Mouse (Mus musculus) left cerebral cortex, adult 2 months (tissue): ENCODE data around the gene Mgat4b. TPM values are rescaled to one million over a fixed set of nuclear protein-coding genes. Genes with fewer than 3 reads are reported as not detected.

Experiments used
- DNase-seq, 2 experiments: peaks; one replicate each; pipeline ENCODE4 v3.0.0; 2021 to 2022; ENCODE audit warnings: low spot score in 2 of 2, mixed read lengths in 1 of 2; ENCODE audit errors: extremely low spot score in 1 of 2
- H3K27ac ChIP-seq: fragments of 200-600 bp; 2 replicates; pipeline ENCODE4 v1.8.1; 2022
- H3K4me3 ChIP-seq: fragments of 200-600 bp; 2 replicates; pipeline ENCODE4 v1.8.1; 2022
- CTCF ChIP-seq: fragments of 200-600 bp; IDR thresholded peaks from 2 replicates; pipeline ENCODE4 v1.8.1; 2022; ENCODE audit warnings: antibody characterized with exemption, mild to moderate bottlenecking, moderate library complexity
- intact Hi-C: fragments of 180-260 bp; cut with DNase I; formaldehyde crosslinking; loops from one replicate; pipeline ENCODE4 v1.15.1; 2025
- total RNA-seq, 2 experiments: library from RNA; stranded (reverse); gene quantifications; 2 replicates each; pipeline ENCODE4 v1.2.3; 2021

Mgat4b gene
- total RNA-seq, 2 experiments from 2014 or later: 63.1 to 67.0 TPM

DNA sequence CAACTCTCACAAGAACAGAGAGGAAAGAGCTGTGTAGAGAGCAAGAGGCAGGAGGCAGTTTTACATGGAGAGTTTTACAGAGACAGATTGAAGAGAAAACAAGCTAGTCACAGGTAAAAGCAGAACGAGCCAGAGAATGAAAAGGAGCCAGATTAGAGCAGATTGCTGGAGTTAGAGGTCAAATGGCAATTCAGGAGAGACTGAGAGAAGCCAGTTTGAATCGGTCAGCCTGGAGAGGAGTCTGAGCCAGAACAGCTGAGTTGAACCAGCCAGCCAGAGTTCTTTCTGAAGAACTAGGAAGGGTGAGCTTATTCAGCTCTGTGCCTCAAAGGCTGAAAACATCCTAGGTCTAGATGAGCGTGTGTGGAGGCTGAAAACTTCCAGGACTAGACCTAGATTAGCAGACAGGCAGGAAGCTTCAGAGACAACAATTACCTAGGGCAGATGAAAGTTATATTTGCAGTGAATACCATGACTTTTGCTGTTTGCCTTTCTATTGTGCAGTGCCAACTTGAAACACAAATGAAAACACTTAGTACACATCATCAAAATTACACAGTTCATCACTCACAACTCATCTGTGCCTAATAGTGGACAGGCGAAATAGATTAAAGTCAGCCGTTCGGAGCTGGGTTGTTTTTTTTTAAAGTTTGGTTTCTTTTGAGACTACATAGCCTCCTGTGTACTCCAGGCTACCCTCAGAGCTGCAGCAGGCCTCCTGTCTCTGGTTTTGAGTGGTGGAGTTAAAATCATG is 30.0 kb upstream of the Mgat4b start:
- intact Hi-C loops: no loop called here
- no peak for TF ChIP-seq CTCF
- no peak for DNase-seq
- Histone ChIP-seq H3K4me3 (no peak overlapping the region), H3K27ac (no peak overlapping the region)

DNA sequence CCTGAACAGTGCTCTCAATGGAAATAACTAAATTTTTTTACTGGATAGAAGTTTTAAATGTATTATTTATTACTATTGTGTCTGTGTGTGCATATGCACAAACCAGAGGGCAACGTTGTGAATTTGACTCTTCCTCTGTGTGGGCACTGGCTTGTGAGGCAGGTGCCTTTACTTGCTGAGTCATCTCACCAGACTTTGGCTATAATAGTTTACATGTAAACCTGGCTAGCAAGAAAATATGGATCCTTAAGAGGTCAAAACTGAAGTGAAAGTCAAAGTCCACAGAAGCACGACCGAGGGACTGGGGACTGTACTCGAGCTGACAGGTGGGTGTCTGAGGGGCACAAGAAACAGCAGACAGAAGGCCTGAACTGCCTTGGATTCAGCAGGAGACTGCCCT is 28.0 kb upstream of the Mgat4b start:
- H3K4me3 ChIP-seq: no peak overlapping the region
- H3K27ac ChIP-seq: no peak overlapping the region
- intact Hi-C loops: no loop called here
- no peak for TF ChIP-seq CTCF
- DNase-seq: no peak

DNA sequence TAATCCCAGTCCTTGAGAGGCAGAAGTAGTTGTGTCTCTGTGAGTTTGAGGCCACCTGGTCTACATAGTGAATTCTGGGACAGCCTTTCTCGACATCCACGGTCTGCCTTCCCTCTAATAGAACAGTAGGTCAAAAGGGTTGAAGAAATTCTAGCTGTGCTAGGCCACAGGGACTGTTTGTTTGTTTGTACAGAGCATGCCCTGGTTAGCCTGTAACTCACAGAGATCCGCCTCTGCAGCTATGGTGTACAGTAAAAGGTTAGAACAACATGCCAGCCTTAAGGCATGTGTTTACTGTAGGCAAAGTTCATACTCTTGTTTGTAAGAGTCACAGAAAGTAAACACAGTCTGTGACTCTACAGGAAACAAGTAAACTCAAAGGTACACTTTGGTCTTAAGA is 25.9 kb upstream of the Mgat4b start:
- intact Hi-C loops: no loop called here
- DNase-seq: no peak
- H3K27ac ChIP-seq: no peak overlapping the region
- H3K4me3 ChIP-seq: no peak overlapping the region
- TF ChIP-seq CTCF: no peak

DNA sequence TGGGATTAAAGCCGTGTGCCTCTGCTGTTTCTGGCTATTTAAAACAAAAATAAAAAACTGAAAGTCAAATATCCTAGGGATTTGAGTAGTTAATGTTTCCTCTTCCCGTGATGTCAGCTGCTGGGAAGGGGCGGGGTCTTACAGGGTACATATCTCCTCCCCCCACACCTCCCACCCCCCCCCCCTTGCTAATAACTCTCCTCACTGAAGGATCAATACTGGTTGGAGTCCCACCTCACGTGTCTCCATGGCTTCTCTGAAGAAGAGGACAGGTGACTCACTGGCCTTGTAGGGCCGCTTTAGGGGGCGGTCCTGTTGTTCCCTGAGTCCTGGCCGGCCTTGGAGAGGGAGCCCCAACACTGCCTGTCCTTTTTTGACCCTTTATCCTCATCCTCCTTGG is 22.0 kb upstream of the Mgat4b start:
- intact Hi-C loops: no loop called here
- Histone ChIP-seq H3K4me3 (no peak overlapping the region), H3K27ac (no peak overlapping the region)
- no peak for TF ChIP-seq CTCF
- no peak for DNase-seq

DNA sequence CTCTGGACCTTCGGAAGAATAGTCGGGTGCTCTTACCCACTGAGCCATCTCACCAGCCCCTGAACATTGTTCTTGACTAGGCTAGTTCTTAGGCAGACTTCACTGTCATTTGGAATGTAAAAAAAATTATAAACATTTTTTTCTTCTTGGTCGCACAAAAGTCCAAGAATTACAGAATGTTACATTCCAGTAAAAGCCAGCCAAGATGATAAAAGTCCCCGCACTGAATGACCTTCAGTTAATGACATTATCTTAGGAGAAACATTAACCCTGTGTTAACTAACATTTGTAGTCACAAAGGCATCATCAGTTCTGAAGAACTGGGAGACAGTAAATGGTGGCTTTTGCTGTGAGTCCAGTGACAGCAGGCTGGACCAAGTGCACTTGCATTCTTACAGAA is 20.3 kb upstream of the Mgat4b start:
- no peak for TF ChIP-seq CTCF
- Histone ChIP-seq H3K27ac (no peak overlapping the region), H3K4me3 (no peak overlapping the region)
- DNase-seq: no peak
- intact Hi-C loops: no loop called here

DNA sequence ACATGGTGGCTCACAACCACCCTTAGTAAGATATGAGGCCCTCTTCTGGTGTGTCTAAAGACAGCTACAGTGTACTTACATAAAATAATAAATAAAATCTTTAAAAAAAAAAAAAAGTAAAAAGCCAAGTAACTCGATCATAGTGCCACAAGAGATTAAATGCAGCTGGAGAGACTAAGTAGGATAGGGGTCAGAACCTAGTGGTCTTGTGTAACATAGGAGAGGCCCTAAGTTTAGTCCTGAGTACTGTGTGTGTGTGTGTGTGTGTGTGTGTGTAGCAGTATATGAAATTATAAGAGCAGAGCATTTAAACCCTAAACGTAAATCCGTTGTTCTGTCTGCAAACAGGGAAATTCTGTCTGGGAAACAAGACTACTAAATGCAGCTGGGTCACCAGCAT is 18.4 kb upstream of the Mgat4b start:
- Histone ChIP-seq H3K27ac (no peak overlapping the region), H3K4me3 (no peak overlapping the region)
- no peak for DNase-seq
- intact Hi-C loops: no loop called here
- no peak for TF ChIP-seq CTCF

DNA sequence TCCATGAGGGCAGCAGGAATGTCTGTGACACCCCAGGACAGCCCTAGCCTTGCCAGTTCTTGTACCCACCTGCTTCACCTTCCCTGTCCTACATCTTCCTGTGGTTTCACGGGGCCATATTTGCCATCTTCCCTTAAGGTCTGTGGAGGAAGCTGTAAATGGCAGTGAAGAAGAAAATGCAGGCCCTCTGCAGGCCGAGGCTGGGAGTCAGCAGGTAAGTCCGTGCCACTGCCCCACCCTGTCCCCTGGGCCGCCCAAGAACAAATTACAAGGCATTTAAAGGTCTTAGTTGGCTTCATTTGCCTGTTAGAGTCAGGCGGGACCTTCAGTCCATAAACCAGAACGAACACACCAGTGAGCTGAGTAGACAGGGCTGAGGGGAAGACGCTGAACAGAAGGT is 16.6 kb upstream of the Mgat4b start:
- no peak overlapping the region for H3K27ac ChIP-seq
- DNase-seq: no peak
- no peak overlapping the region for H3K4me3 ChIP-seq
- intact Hi-C loops: no loop called here
- no peak for TF ChIP-seq CTCF

DNA sequence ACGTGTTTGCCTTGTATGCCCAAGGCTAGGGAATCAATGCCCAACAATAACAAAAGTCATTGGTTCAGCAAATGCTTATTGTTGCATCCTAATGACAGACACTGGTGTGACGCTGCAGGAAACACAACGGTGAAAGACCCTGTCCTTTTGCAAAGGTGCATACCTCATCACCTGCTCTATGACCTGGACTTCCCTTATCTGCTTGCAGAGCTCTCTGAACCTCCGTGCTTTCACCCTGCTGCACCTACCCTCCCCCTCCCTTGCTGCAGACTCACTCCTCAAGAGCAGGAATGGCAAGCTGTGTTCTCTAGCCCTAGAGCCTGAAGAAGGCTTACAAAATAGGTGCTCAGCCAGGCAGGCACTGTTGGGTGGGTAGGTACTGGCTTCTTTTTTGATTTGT is 15.9 kb upstream of the Mgat4b start:
- intact Hi-C loops: no loop called here
- no peak for DNase-seq
- TF ChIP-seq CTCF: no peak
- Histone ChIP-seq H3K27ac (no peak overlapping the region), H3K4me3 (no peak overlapping the region)

DNA sequence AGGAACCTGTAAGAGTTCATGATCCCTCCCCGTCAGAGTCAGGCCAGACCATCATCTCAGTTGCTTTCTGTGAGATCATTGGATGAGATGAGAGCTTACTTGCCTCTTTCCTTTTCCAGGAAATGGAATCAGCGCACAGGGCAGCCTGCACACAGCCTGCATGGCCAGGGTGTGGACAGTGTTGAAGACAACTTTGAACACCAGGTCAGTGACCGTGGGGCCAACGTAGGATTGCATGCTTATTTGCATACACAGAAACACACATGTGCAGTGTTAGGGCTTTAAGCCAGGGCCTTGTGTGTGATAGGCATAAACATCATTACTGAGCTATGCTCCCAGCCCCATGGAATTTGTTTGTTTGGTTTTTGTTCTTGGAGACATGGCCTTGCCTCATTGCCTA is 13.2 kb upstream of the Mgat4b start:
- no peak for DNase-seq
- no peak for TF ChIP-seq CTCF
- intact Hi-C loops: no loop called here

DNA sequence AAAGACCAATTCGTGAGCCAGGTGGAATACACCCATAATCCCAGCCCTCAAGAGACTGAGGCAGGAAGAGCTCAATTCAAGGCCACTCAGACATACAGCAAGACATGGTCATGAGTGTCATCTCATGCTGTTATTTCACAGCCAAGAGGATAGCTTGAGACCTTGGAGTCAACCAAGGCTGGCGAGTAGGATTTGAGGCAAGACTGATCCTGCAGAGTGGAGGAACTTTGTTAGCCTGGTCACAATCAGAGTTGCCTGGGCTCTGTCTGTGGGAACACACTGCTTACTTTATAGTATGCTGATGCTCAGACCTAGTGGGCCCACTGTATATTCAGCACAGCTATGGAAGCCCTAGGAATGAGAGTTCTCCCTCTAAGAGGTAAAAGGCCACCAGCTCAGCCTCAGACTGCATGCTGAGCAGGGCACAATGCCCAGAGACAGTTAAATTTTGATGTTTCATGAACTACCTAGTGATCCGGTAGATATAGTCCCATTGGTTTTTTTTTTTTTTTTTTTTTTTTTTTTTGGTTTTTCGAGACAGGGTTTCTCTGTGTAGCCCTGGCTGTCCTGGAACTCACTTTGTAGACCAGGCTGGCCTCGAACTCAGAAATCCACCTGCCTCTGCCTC is 12.4 kb upstream of the Mgat4b start:
- H3K4me3 ChIP-seq: no peak overlapping the region
- no peak overlapping the region for H3K27ac ChIP-seq
- TF ChIP-seq CTCF: no peak
- intact Hi-C loops: no loop called here
- DNase-seq: no peak

More for the DNA sequence above, 13.2 kb upstream of the Mgat4b start:
- Histone ChIP-seq H3K4me3 (no peak overlapping the region), H3K27ac (no peak overlapping the region)

DNA sequence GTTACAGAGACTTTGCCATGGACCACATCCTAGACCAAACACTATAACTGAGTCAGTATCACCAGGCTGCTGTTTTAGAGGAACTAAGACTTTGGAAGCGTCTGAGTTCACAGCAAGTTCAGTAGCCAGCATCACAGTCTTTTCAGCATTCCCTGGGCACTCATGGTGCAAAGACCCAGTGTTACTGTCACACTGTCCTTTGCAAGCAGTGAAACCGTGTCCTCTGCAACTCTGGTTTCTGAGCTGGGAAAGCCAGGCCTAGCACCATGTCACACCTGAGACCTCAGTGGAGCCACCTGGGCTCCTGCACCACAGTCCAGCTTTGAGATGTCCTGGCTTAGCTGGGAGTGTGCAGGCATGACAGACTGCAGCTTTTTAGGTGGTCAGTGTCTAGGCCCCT is 11.8 kb upstream of the Mgat4b start:
- intact Hi-C loops: no loop called here
- no peak for TF ChIP-seq CTCF
- H3K4me3 ChIP-seq: no peak overlapping the region

DNA sequence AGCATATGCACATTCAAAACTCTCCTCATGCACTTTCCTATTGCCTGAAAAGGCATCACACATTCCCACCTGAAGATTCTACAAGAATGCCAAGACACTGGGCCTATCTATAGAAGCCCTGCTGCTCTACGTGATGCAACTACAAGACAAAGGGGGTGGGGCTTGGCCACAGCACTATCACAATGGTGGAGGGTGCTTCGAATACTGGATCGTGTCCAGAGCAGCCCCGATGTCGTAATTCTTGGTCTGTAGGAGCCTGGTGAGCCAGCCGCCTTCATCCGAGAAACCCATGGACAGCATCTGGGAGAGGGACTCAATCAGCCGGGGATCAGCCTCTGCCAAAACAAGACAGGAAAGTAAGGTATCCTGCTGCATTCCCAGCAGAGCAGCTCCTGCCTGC is 10.1 kb upstream of the Mgat4b start:
- TF ChIP-seq CTCF: no peak
- intact Hi-C loops: no loop called here
- no peak for DNase-seq
- Histone ChIP-seq H3K27ac (no peak overlapping the region), H3K4me3 (no peak overlapping the region)

More for the DNA sequence above, 11.8 kb upstream of the Mgat4b start:
- no peak overlapping the region for H3K27ac ChIP-seq
- DNase-seq: no peak

DNA sequence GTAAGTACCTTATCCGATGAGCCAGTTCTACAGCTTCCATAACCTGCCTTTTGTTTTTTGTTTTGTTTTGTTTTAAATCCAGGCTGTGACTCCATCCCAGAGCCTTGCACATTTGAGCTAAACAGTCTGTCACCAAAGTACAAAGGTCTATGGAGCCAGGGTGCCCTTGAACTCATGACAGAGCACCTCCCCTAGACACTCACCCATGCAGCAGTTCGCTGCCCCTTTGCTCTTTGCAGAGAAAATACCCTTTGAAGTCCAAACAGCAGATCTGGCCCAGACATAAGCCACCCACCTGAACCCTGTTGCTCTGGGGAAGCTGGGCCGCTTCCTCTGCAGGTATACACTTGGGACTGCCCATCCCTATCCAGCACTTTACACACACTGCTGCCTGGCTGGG is 9.1 kb upstream of the Mgat4b start:
- TF ChIP-seq CTCF: no peak
- no peak for DNase-seq
- intact Hi-C loops: no loop called here
- no peak overlapping the region for H3K27ac ChIP-seq
- no peak overlapping the region for H3K4me3 ChIP-seq
